Mouse (Mus musculus) kidney, embryonic 14.5 days (tissue): ENCODE measurements around the gene Rassf4. TPM values are rescaled to one million over a fixed set of nuclear protein-coding genes. Genes with fewer than 3 reads are reported as not detected.
A peak's percentile ranks its signal among the peaks of the same experiment; 100 is the strongest.

Source experiments
- ATAC-seq: fragments of 200-750 bp; cut with Nextera tagmentation; 2 replicates; pipeline ENCODE4 v1.8.0; 2017; ENCODE audit warnings: moderate number of reproducible peaks, mild to moderate bottlenecking, moderate TSS enrichment, moderate library complexity; ENCODE audit not compliant: low FRiP score, low TSS enrichment
- H3K27ac ChIP-seq: fragments of 300-500 bp; sonication (generic); 2 replicates; pipeline ENCODE4 v1.5.1; 2014; ENCODE audit warnings: low read depth, mild to moderate bottlenecking, low read length, moderate library complexity, mixed read lengths
- H3K27me3 ChIP-seq: fragments of 300-500 bp; sonication (generic); 2 replicates; pipeline ENCODE4 v1.6.1; 2014; ENCODE audit warnings: mild to moderate bottlenecking, low read length; ENCODE audit not compliant: control insufficient read depth, insufficient read depth
- H3K36me3 ChIP-seq: fragments of 300-500 bp; sonication (generic); 2 replicates; pipeline ENCODE4 v1.6.1; 2014; ENCODE audit warnings: low read length, mixed read lengths; ENCODE audit not compliant: control insufficient read depth, insufficient read depth
- H3K4me1 ChIP-seq: fragments of 300-500 bp; sonication (generic); 2 replicates; pipeline ENCODE4 v1.6.1; 2014; ENCODE audit warnings: low read length, mixed read lengths; ENCODE audit not compliant: control insufficient read depth, insufficient read depth
- H3K4me2 ChIP-seq: fragments of 300-500 bp; sonication (generic); replicated peaks from 2 replicates; pipeline ENCODE4 v1.6.1; 2014; ENCODE audit warnings: low read depth, mild to moderate bottlenecking, low read length
- H3K4me3 ChIP-seq: fragments of 300-500 bp; sonication (generic); 2 replicates; pipeline ENCODE4 v1.5.1; 2014; ENCODE audit warnings: mild to moderate bottlenecking, low read length
- H3K9ac ChIP-seq: fragments of 300-500 bp; sonication (generic); 2 replicates; pipeline ENCODE4 v1.6.1; 2014; ENCODE audit warnings: low read depth, mild to moderate bottlenecking, low read length, moderate library complexity
- H3K9me3 ChIP-seq: fragments of 300-500 bp; sonication (generic); 2 replicates; pipeline ENCODE4 v1.6.1; 2016; ENCODE audit warnings: low read length; ENCODE audit not compliant: control insufficient read depth
- WGBS: fragments of 180-500 bp; shearing (Covaris S2); extraction: QIAGEN DNeasy Blood & Tissue Kit; methylation state at CpG from one replicate; pipeline ENCODE4 v1.1.7; 2014; 5-methylcytosine and 5-hydroxymethylcytosine counted together
- polyA plus RNA-seq: library from polyadenylated mRNA; unstranded; fragments of >200 nt; fragmentation: Nextera tagmentation; extraction: Ambion mirVana; gene quantifications from 2 replicates; pipeline ENCODE4 v1.2.1, GENCODE M21; 2014

Rassf4 gene
- polyA plus RNA-seq, 1 experiment from 2014 or later, result 5.4 TPM

DNA sequence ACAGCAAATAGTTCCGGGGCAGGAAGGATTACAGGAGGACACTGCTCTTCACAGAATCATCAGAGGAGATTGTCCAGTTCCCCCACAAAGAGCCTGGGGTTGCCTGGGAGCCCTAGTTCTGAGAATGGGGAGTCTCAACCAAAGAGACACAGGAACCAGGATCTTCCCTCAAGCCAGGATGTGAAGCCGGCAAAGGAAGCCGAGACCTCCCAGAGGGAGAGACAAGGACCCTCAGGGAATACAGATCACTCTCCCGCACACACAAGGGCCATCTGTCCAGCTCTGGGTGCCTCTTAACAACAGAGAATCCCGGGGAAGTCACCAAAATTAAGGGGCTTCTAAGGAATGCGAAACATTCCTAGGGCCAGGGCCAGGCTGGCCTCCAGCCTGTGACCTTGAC is 3.6 kb upstream of the Rassf4 start:
- 73% methylated on average over 6 of the region's 6 CpGs for WGBS
- Histone ChIP-seq H3K4me2 (no peak overlapping the region), H3K9ac (no peak overlapping the region), H3K36me3 (no peaks in the 10 kb centered on the region), H3K4me1 (peaks cover 10% of the 10 kb centered on the region; the same call in 1 of the 2 replicates), H3K27me3 (no peaks in the 10 kb centered on the region; the same call in 1 of the 2 replicates), H3K27ac (no peak overlapping the region), H3K4me3 (no peak overlapping the region), H3K9me3 (no peaks in the 10 kb centered on the region)
- ATAC-seq, result no peak

- 60% methylated on average over 10 of the region's 10 CpGs for WGBS
- no peak for ATAC-seq
Measured at GRCm38 (mm10) chr6:116676355-116676913, 2.7 kb upstream of the Rassf4 start.

DNA sequence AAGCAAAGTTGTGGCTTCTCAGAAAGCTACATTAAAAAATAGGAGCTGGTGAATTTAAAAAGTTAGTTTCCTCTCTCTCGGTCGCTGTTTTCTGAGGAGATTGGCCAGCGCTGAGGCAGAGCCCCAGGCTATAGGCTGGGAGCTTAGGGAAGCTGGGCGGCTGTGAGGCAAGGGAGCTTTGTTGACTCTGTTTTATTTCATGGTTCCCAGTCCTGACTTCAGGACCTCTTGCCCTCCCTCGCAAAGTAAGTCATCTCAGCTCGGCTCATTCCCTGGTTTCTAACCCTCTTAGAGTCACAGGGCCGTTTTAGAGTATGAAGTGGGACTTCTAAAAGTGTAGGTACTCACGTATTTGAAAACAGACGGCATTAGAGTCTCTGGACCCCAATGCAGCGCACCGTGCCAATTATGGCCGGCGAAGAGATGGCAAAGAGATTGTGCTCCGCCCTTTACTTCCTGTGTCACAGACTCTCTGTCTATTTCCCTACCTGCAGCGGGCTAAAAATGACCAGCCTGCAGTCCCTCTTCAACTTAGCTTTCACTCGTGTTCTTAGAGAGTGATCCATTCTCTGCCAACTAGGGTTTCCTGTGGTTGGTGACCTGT is 633 bp upstream of the Rassf4 start:
- H3K27ac ChIP-seq, result peak overlapping the region; percentile 19; the same call in 1 of the 2 replicates
- H3K36me3 ChIP-seq, result no peaks in the 10 kb centered on the region
- peaks cover 16% of the 10 kb centered on the region; the same call in 1 of the 2 replicates for H3K4me1 ChIP-seq
- H3K27me3 ChIP-seq, result no peaks in the 10 kb centered on the region
- no peaks in the 10 kb centered on the region for H3K9me3 ChIP-seq
- no peak for ATAC-seq
- peak overlapping the region; percentile 90 for H3K4me2 ChIP-seq
- H3K4me3 ChIP-seq, result peak overlapping the region; percentile 47
- WGBS, result 20% methylated on average over 16 of the region's 16 CpGs
- peak overlapping the region; percentile 47; the same call in 1 of the 2 replicates for H3K9ac ChIP-seq

More at GRCm38 (mm10) chr6:116676355-116676913, 2.7 kb upstream of the Rassf4 start:
- Histone ChIP-seq H3K9ac (no peak overlapping the region), H3K4me2 (no peak overlapping the region), H3K4me1 (peaks cover 10% of the 10 kb centered on the region; the same call in 1 of the 2 replicates), H3K27ac (no peak overlapping the region), H3K27me3 (no peaks in the 10 kb centered on the region; the same call in 1 of the 2 replicates), H3K4me3 (no peak overlapping the region), H3K36me3 (no peaks in the 10 kb centered on the region), H3K9me3 (no peaks in the 10 kb centered on the region)

DNA sequence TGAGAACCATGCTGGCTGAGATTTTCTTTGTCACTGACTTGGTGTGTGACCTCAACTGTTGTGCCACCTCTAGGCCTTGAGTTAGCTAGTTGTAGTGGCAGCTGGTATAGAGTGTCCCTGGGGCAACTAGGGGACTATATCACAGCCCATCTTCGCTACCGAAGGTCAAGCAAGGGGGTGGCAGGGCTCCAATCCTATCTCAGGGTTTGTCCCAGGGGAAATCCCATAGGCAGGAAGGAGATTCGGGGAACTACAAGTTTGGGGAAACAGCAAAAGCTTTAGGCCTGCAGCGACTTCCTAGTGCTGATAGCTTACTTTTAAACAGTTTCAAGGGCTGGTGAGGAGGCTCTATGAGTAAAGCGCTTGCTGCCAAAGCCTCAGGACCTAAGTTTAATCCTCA is 1.4 kb downstream of the Rassf4 start:
- no peak for ATAC-seq
- Histone ChIP-seq H3K36me3 (no peaks in the 10 kb centered on the region), H3K9ac (no peak overlapping the region), H3K4me2 (no peak overlapping the region), H3K27ac (no peak overlapping the region), H3K4me3 (no peak overlapping the region), H3K9me3 (no peaks in the 10 kb centered on the region), H3K4me1 (peaks cover 16% of the 10 kb centered on the region; the same call in 1 of the 2 replicates), H3K27me3 (no peaks in the 10 kb centered on the region)
- WGBS, result 80% methylated on average over 5 of the region's 5 CpGs

DNA sequence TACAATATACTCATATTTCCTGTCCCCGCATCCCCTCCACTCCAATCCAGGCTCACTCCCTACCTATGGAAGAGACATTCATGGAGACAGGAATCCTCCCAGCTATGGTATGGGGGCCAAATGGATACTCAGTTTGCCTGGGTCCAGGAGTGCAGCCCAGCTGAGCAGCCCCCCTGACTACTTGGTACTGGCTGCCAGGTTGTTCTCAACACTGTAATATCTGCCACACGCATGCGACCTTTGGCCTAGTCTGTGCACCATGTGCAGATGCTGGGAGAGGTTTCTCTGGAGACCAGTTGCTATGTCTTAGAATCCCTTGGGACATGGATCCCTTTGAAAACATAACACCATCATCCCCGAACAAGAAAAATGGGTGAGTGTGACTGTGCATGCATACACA is 2.0 kb downstream of the Rassf4 start:
- Histone ChIP-seq H3K4me2 (no peak overlapping the region), H3K4me3 (no peak overlapping the region), H3K27ac (no peak overlapping the region), H3K27me3 (no peaks in the 10 kb centered on the region), H3K9ac (no peak overlapping the region), H3K4me1 (peaks cover 16% of the 10 kb centered on the region; the same call in 1 of the 2 replicates), H3K9me3 (no peaks in the 10 kb centered on the region), H3K36me3 (no peaks in the 10 kb centered on the region)
- ATAC-seq, result no peak
- 80% methylated on average over 4 of the region's 4 CpGs for WGBS

DNA sequence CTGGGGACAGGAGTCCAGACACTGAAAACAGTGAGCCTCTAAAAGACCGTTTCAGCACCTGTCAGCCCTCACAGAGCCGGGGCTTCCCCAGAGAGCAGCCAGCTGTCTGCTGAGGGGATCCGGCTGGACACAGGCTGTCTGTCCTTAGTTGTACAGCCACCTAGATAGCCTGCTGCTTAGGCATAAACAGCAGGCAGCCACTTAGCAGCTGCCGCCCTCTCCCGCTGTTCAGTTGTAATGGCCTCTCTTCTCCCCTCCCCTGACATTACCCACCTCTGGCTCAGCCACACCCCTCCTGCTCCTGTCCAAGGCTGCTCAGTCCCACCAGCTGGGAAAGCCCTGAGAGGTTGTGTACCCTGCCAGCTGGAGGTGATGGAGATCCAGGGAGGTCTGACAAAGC is 2.7 kb downstream of the Rassf4 start:
- Histone ChIP-seq H3K4me3 (no peak overlapping the region), H3K36me3 (no peaks in the 10 kb centered on the region), H3K27ac (no peak overlapping the region), H3K9me3 (no peaks in the 10 kb centered on the region), H3K4me2 (no peak overlapping the region), H3K27me3 (no peaks in the 10 kb centered on the region), H3K4me1 (peaks cover 16% of the 10 kb centered on the region; the same call in 1 of the 2 replicates), H3K9ac (no peak overlapping the region)
- 18% methylated on average over 5 of the region's 5 CpGs for WGBS
- ATAC-seq, result peak; percentile 34; the same call in 1 of the 2 replicates

- no peaks in the 10 kb centered on the region for H3K9me3 ChIP-seq
- no peak overlapping the region for H3K9ac ChIP-seq
- H3K4me2 ChIP-seq, result no peak overlapping the region
- peaks cover 16% of the 10 kb centered on the region; the same call in 1 of the 2 replicates for H3K4me1 ChIP-seq
- WGBS, result 41% methylated on average over 6 of the region's 6 CpGs
- H3K27ac ChIP-seq, result no peak overlapping the region
- no peak overlapping the region for H3K4me3 ChIP-seq
- no peaks in the 10 kb centered on the region for H3K27me3 ChIP-seq
- no peak for ATAC-seq
- no peaks in the 10 kb centered on the region for H3K36me3 ChIP-seq
Measured at GRCm38 (mm10) chr6:116670144-116670543, 3.6 kb downstream of the Rassf4 start.

- H3K4me2 ChIP-seq, result no peak overlapping the region
- WGBS, result 34% methylated on average over 11 of the region's 11 CpGs
- no peaks in the 10 kb centered on the region for H3K27me3 ChIP-seq
Measured at GRCm38 (mm10) chr6:116668682-116669470, 4.9 kb downstream of the Rassf4 start.

More at GRCm38 (mm10) chr6:116668682-116669470, 4.9 kb downstream of the Rassf4 start:
- Histone ChIP-seq H3K27ac (no peak overlapping the region), H3K36me3 (no peaks in the 10 kb centered on the region), H3K4me3 (no peak overlapping the region), H3K4me1 (peaks cover 12% of the 10 kb centered on the region; the same call in 1 of the 2 replicates), H3K9ac (no peak overlapping the region), H3K9me3 (no peaks in the 10 kb centered on the region)
- no peak for ATAC-seq
